In the genomic region with DNA sequence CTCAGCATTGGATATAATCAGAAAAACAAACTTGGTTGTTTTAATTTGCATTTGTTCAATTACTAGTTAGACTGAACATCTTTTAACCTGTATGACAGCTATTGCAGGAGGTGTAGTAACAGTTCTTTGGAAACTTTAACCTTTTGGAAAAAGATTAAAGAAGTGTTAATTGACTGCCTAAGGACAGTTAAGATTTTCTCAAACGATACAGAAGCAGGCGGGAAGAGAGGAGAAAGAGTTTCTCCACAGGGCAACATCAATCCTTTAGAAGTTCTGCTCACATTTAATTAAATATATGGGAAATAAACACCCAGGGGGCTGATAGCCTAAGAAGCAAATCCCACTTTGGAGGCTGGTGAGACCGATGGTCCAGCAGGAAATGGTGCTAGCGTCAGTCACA, we compare ENCODE assay signal across 27 mouse cellular contexts.
"Had no signal": no experiment of that assay in that cellular context is flagged by ENCODE, and none has a peak within 500 bp of the region (broad histone marks: within the 10 kb centered on the region; RNA-seq: fewer than 3 reads in every experiment).

No protein-coding gene starts in this region.

- H3K27me3 ChIP-seq: heart, embryonic 13.5 days; heart, embryonic 15.5 days; hindbrain, embryonic 13.5 days; hindbrain, embryonic 15.5 days; intestine, embryonic 15.5 days; kidney, embryonic 15.5 days; limb, embryonic 13.5 days; limb, embryonic 15.5 days; liver, embryonic 12.5 days had no signal

- H3K4me1 ChIP-seq: hindbrain, embryonic 13.5 days; intestine, embryonic 15.5 days; kidney, embryonic 15.5 days; limb, embryonic 13.5 days; limb, embryonic 15.5 days had no signal

- ATAC-seq: hindbrain, postnatal 0 days; intestine, embryonic 15.5 days; liver, embryonic 12.5 days had no signal

- H3K4me3 ChIP-seq: gastrocnemius, adult 2 months; heart, adult 2 months; heart, embryonic 13.5 days; heart, embryonic 15.5 days; hindbrain, embryonic 13.5 days; hindbrain, embryonic 15.5 days; intestine, embryonic 15.5 days; kidney, embryonic 15.5 days; limb, embryonic 13.5 days; limb, embryonic 15.5 days; liver, embryonic 12.5 days had no signal

- H3K27ac ChIP-seq: gastrocnemius, adult 2 months; heart, adult 2 months; heart, embryonic 13.5 days; heart, embryonic 15.5 days; hindbrain, embryonic 13.5 days; hindbrain, embryonic 15.5 days; hindbrain, postnatal 0 days; intestine, embryonic 15.5 days; kidney, embryonic 15.5 days; kidney, postnatal 0 days; limb, embryonic 13.5 days; limb, embryonic 15.5 days had no signal

- H3K9me3 ChIP-seq: heart, embryonic 13.5 days; heart, embryonic 15.5 days; hindbrain, embryonic 13.5 days; hindbrain, embryonic 15.5 days; intestine, embryonic 15.5 days; kidney, embryonic 15.5 days; limb, embryonic 13.5 days; limb, embryonic 15.5 days; liver, embryonic 12.5 days had no signal

- DNase-seq: gastrocnemius, adult 2 months; gastrocnemius, postnatal 10 days; gastrocnemius, postnatal 25 days; heart, adult 11 months; heart, adult 2 months; heart, postnatal 14 days; heart, postnatal 36 days; kidney, adult 11 months; kidney, adult 2 months; kidney, adult 9 months; kidney, postnatal 14 days; kidney, postnatal 36 days; layer of hippocampus, adult 9-11 months; layer of hippocampus, postnatal 36 days; left cerebral cortex, postnatal 4 days had no signal

- H3K9ac ChIP-seq: heart, embryonic 13.5 days; heart, embryonic 15.5 days; hindbrain, embryonic 13.5 days; hindbrain, embryonic 15.5 days; intestine, embryonic 15.5 days; kidney, embryonic 15.5 days; limb, embryonic 13.5 days; limb, embryonic 15.5 days; liver, embryonic 12.5 days had no signal

- H3K4me2 ChIP-seq: heart, embryonic 11.5 days; heart, embryonic 13.5 days; heart, embryonic 15.5 days; hindbrain, embryonic 13.5 days; hindbrain, embryonic 15.5 days; intestine, embryonic 15.5 days; kidney, embryonic 15.5 days; limb, embryonic 13.5 days; limb, embryonic 15.5 days; liver, embryonic 12.5 days had no signal

- H3K36me3 ChIP-seq: heart, embryonic 15.5 days; hindbrain, embryonic 15.5 days; intestine, embryonic 15.5 days; limb, embryonic 13.5 days; limb, embryonic 15.5 days had no signal
